ENCODE assay signal across 18 mouse cellular contexts in the genomic region with DNA sequence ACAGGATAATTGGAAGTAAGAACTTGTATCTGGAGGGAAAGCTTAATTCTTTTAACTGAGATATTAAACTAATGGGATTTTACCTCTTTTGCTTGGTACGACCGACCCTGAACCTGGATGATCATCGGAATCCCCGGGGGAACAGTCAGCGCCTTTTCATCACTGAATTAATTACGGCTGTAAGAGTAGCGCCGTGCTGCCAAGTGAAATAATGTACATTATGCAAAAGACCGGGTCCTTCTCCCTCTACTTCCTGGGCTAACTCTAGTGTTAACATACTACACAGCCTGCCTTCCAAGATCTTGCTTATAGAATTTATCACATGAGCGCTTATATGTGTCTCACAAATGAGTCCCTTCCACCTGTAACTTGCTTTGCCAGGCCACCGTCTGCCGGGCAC. TPM values are rescaled to one million over a fixed set of nuclear protein-coding genes. Genes with fewer than 3 reads are reported as not detected.
"Had no signal": no experiment of that assay in that cellular context is flagged by ENCODE, and none has a peak within 500 bp of the region (broad histone marks: within the 10 kb centered on the region; RNA-seq: fewer than 3 reads in every experiment).

No protein-coding gene starts in this region.

- DNase-seq: kidney, adult 18-20 months; kidney, adult 9 months; kidney, postnatal 14 days; kidney, postnatal 4 days; left cerebral cortex, postnatal 4 days; liver, postnatal 0 days; lung, embryonic 14.5 days; thymus, adult 18-20 months; thymus, postnatal 36 days had no signal

- H3K9me3 ChIP-seq: limb, embryonic 15.5 days had no signal

- H3K27me3 ChIP-seq: limb, embryonic 12.5 days; limb, embryonic 15.5 days had no signal

- H3K4me2 ChIP-seq: limb, embryonic 12.5 days; limb, embryonic 15.5 days; liver, embryonic 11.5 days; lung, embryonic 14.5 days had no signal

- H3K36me3 ChIP-seq: limb, embryonic 12.5 days; limb, embryonic 15.5 days had no signal

- H3K9ac ChIP-seq: limb, embryonic 12.5 days; limb, embryonic 15.5 days; liver, embryonic 14.5 days; liver, postnatal 0 days; lung, embryonic 14.5 days had no signal

- ATAC-seq: liver, postnatal 0 days; lung, postnatal 0 days; midbrain, embryonic 16.5 days had no signal

- H3K4me3 ChIP-seq: limb, embryonic 12.5 days; limb, embryonic 15.5 days; myocyte had no signal

- H3K27ac ChIP-seq: limb, embryonic 12.5 days; limb, embryonic 15.5 days; liver, embryonic 14.5 days; macrophage had no signal

RNA-seq across cellular contexts. Expression of gene 1500009L16Rik, which starts 16.0 kb away (rescaled TPM):
- total RNA-seq: monocyte, adult 5-6 weeks had no signal
- polyA plus RNA-seq: macrophage, myocyte had no signal
